Mouse (Mus musculus) adrenal gland, adult 2 months (tissue): ENCODE results near the gene Mmgt2. TPM values are rescaled to one million over a fixed set of nuclear protein-coding genes. Genes with fewer than 3 reads are reported as not detected.
A peak's percentile ranks its signal among the peaks of the same experiment; 100 is the strongest.
"Not testable (repeated sequence)": the region's sequence is repeated elsewhere in the genome, so short reads cannot be mapped to it uniquely, and the experiment has no call there.

ENCODE experiments used
- DNase-seq: peaks from one replicate; pipeline ENCODE4 v3.0.0; 2021
- polyA plus RNA-seq: library from polyadenylated mRNA; depleted of rRNA; stranded (reverse); fragments of >200 nt; gene quantifications from 2 replicates; pipeline ENCODE4 v1.2.3, GENCODE M21; 2012
- total RNA-seq, 2 experiments: library from RNA; stranded (reverse); gene quantifications; 2 replicates each; pipeline ENCODE4 v1.2.3; 2021

The Mmgt2 gene
- total and polyA plus RNA-seq, 3 experiments, result 34.5 to 87.2 (median 47.3) TPM

DNA sequence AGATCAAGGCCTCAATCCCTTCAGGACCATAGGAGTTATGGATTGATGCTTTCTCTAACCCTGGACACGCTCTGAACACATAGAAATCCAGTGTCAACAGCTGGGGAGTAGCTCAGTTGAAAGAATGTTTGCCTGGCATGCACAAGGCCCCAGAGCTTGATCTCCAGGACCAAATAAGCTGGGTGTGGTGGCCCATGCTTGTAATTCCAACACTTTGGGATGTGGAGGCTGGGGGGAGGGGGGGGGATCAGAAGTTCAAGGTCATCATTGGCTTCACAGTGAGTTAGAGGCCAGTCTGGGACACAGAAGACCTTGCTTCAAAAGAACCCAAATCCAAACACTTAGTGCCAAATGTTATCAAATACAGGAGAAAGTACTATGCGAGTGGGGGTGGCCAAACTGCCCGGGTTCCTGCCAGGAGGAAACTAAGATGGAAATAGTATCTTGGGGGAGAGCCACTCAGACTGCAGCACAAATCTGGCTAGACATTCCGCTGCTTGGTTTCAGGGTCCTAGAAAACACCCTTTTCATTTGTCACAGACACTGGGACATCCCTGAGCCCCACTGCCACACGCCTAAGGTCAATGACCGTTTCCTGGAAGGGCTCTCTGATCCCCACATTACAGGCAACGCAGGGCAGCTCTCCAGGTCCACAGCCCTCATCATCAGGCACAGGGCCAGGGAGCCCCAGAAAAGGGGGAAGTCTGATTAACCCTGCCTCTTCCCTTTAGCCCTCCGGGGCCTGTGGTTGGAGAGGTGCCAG lies 2.6 kb upstream of the Mmgt2 start:
- peak; percentile 62 for DNase-seq

DNA sequence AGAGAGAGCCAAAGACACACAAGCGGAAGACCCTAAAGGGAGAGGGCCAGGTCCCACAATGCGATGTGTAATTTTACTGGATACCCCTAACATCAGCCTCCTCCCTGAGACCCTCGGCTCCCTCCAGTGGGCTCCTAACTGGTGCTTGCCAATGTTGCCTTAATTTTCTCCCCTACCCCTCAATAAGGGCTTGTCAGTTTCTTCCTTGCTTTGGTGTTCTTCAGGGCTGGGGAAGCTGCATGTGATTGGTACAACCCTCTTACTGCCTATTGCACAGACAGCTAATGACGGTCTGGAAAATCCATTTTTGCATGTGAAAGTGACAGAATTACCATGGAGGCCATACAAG lies 2.0 kb upstream of the Mmgt2 start:
- DNase-seq, result no peak

DNA sequence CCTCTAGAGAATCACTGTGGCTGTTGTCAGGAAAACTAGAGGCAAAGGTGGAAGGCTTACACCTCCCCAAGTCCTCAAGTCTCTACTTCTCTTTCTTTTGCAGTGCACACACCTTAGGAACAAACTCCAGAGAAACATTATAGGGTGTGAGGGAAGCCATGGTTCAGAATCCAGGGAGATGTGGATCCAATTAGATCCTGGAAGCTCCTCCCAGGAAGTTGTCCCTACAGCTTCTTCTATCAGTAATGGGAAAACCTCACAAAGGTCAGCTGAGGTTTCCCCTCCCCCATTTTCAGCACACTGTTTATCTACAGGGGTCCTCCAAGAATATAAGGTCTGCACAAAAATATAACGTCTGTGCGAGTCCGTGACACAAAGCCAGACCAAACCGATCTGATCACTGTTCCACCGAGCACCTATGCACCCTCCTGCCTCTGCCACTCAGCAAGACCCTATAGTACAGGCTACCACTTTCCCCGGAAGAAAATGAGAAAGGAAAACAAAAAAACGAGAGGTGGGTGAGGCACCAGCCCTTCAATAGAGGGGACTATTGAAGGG lies 1.4 kb upstream of the Mmgt2 start:
- DNase-seq, result no peak

DNA sequence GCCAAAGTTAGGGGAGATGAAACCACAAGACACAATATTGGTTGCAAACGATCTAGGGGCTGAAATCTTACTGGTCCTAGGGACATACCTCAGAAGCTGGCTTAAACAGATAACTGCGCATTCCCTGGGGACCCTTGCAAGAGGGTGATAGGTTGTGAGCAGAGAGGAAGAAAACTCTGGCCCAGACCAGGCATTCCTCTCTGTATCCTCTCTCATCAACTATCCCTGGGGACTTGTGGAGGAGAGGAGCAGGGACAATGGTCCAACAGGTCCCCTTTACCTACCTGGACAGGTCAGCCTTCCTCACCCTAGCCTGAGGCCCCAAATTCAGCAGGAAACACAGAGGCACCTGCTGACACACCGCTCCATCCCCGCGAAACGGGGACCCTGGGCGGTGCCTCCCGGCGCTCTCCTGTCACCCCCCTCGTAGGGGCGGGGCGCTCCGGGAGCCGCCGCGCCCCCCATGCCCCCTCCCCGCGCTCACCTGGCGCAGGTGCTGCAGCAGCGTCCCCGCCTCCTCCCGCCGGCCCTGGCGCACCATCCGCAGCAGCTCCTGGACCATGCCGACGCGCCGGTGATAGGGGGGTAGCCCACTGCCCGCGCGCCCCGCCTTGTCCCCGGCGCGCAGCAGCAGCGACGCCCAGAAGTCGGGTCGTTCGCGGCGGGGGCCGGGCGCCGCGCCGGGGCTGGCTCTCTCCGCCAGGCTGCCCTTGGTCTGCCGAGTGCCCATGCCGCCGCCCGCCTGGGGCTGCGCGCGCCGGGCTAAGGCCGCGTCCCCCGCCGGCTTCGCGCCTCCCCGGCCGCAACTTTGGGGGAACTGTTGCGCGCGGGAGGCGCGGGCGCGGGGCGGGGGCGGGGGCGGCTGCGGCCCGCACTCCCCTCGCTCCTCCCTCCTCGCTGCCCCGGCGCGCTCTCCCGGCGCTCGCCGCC lies 538 bp upstream of the Mmgt2 start, which contains the start of gene Lrrc75a:
Gene Lrrc75a, minus strand, starts transcription at position 863 of the 930 bp plus-strand sequence.
- peak; percentile 73 for DNase-seq

DNA sequence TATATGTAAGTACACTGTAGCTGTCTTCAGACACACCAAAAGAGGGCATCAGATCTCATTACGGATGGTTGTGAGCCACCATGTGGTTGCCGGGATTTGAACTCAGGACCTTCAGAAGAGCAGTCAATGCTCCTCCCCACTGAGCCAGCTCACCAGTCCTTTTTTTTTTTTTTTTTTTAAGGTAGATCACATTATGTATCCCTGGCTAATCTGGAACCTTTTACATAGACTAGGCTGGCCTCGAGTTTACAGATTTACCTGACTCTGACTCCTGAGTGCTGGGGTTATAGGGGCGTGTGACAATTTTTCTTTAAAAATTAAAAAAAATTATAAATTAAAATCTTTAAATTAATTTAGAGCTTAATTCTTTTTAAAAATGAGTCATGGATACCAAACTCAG lies 1.3 kb downstream of the Mmgt2 start:
- DNase-seq, result not testable (repeated sequence)

DNA sequence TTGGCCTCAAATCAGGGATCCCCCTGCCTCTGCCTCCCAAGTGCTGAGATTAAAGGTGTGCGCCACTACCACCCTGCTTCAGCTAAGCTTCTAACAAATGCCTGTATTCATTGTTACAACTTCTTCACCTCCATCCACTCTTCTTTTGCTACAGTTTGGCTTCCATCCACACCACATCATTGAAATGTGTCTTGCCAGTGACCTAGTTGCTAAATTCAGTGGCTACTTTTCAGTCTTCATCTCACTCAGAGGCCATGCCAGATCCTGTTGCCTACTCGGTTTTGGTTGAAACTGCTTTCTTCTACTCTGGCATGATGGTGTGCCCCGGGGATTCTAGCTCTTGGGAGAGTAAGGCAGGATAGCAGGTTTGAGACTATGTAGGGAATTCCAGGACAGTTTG lies 3.1 kb downstream of the Mmgt2 start:
- DNase-seq, result no peak

- DNase-seq, result no peak
These were observed 3.6 kb downstream of the Mmgt2 start for GRCm38 (mm10) chr11:62652080-62652479.

- DNase-seq, result no peak
These were observed 12.4 kb downstream of the Mmgt2 start for GRCm38 (mm10) chr11:62660885-62661284.

DNA sequence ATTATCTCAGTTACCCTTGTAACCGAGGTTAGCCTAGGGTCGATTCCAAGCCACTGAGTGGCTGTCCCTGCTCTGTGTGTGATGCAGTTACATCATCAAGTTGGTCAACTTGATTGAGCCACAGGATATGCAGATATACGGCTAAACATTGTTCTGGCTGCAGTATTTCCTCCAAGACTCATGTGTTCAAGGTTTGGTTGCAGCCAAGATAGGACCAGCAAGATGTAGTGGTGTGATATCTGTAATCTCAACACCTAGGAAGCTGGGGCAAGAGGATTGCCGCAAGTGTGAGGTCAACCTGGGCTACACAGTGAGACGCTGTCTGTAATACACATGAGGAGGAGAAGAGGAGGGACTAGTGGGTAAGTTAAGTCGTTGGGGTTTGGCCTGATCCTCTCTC lies 15.8 kb downstream of the Mmgt2 start:
- no peak for DNase-seq

GRCm38 (mm10) chr11:62668986-62669385 lies 20.5 kb downstream of the Mmgt2 start:
- no peak for DNase-seq

GRCm38 (mm10) chr11:62669471-62669870 lies 21.0 kb downstream of the Mmgt2 start:
- no peak for DNase-seq

DNA sequence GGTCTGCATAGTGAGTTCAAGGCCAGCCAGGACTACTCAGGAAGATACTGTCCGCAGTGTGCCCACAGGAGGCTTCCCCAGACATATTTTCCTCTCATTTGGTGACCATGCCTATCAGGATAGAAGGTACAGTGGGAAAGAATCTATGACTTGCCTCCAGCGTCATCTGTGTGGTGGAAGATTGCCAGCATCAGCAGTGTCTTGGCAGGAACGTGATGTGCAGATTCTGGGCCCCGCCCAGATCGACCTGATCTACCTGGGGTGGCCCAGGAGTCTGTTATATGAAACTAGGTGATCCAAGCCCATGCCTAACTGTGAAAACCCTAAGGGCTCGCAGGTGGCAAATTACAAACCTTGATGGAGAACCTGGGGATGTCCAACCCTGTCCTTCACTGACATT lies 21.5 kb downstream of the Mmgt2 start:
- no peak for DNase-seq

DNA sequence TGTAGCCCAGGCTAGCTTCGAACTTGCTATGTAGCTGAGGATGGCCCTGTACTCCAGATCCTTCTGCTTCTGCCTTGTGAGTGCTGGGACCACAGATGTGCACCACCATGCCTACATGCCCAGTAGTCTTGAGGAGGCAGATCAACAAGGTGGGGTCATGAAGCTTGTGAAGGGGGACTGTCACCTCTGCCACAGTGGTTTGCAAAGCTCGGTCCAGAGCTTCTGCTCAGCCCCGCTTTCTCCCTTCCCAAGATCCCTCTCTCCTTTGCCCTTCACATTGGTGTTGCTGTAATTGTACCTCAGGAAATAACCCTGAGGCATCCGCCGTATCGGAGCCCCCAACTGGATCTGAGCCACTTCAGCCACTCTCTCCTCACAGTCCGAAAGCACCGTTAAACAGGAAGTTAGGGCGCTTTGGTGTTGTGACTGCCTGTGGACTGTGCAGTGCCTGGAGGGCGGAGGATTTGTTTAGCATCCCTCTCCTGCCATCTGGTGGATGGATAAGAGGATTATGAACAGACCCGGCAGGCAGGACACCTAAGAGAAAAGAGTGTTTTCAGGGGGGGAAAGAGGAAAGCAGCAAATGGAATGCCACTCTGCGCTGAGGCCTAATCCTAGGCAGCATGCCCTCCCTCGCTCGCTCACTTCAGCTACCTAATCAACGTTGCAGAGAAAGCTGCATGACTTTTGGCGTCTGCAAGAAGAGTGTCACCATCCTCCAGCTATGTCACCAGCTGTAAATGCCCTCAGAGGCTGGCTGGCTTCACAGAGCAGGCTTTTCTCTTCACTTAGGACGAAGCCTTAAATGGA lies 27.2 kb downstream of the Mmgt2 start:
- DNase-seq, result peak; percentile 77

- no peak for DNase-seq
These were observed 27.8 kb downstream of the Mmgt2 start for GRCm38 (mm10) chr11:62676290-62676596.

DNA sequence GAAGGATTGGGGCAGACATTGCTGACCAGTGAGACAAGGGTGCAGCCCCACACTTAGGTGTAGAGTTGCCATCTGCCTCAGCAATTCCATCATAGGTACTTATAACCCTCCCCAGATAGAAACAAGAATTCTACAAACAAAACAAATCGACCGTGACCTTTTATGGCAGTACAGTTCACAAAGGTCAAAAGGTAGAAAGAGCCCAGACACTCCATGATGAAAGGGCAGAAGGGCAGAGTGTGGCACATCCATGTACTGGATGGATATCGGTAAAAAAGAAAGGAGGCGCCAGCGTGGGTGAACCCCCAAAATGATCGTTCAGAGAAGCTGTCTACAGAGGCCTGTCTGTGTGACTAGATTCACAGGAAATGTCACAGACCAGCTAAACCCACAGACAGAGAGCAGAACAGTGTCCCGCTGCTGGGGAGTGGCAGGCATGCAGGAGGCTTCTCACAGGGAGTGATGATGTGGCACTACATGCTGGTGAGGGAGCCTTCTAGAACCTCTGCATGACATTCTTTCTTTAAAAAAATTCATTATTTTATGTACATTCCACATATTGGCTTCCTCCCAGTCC lies 30.4 kb downstream of the Mmgt2 start:
- DNase-seq, result no peak

DNA sequence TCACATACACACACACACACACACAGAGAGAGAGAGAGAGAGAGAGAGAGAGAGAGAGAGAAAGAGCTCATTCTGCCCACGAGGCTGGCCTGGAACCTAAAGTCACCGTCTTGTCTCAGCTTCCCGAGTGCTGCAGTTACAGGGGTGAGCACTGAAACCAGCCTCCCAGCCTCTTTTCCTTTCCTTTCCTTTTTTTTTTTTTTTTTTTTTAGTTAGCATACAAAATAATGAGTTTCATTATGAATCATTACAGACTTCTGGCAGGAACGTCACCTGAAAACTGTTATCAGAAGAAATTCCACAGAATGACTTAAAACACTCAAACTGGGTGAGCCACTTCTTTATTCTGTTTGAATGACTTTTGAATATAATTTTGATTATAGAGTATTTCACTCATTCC lies 31.5 kb downstream of the Mmgt2 start:
- DNase-seq, result no peak

DNA sequence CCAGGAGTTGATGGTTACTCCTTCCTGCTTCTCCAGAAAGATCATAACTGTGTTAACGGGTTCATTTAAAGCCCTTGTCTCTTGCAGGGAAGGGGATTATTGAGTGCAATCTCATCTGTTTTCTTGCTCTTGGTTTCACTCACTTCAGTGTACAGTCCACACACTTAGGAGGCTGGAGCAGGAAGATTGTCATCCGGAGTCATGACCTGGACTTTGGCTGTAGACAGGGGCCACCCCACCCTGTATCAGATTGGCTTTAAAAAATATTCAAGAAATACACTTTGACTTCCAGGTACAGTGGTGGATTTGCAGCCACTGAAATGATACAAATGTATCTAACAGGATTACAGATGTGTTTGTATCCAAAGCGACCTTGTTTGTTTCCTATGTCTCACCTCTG lies 43.1 kb downstream of the Mmgt2 start:
- no peak for DNase-seq

- DNase-seq, result peak; percentile 49
These were observed 45.1 kb downstream of the Mmgt2 start for GRCm38 (mm10) chr11:62693299-62694184.

DNA sequence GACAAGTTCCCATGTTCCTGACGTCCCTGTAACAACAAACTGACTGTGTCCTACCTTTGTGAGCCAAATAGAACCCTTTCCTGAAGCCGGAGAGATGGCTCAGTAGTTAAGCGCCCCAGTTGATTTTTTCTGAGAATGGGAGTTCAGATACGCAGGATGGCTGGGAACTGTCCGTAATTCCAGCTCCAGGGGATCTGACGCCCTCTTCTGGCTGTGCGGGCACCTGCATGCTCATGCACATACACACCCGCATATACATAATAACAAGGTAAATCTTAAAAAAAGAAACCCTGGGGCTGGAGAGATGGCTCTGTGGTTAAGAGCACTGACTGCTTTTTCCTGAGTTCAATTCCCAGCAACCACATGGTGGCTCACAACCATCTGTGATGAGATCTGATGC lies 46.7 kb downstream of the Mmgt2 start:
- DNase-seq, result no peak

DNA sequence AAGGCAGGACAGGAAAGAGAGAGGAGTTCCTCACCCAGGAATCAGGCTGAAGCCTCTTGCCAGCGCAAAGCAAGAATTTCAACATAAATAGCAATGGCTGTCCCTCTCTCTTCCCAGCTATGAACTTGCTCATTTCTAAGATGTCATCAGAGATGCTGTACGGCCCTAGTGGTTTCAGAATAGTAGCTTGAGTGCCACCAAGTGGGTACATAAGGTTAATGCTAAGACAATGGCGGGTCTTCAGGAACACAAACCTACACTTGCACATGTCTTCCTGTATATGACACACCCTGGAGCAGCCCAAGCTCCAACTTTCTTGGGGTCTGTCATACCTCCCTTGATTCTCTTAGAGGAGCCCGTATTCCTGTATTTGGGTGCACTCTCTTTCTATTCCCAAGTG lies 51.3 kb downstream of the Mmgt2 start:
- DNase-seq, result no peak

- DNase-seq, result no peak
These were observed 52.8 kb downstream of the Mmgt2 start for GRCm38 (mm10) chr11:62701218-62701617.
